Mouse (Mus musculus): Measurements from ENCODE around the gene Prdm2. TPM values are rescaled to one million over a fixed set of nuclear protein-coding genes. Genes with fewer than 3 reads are reported as not detected.

Prdm2 gene
- polyA plus RNA-seq, 1 experiment from 2014 or later = 20.6 TPM

- no peak for ATAC-seq (ENCODE audit: low FRiP score, low read depth)
- Histone ChIP-seq H3K27ac (replicated peaks) (no peak overlapping the region), H3K4me3 (no peak overlapping the region), H3K9ac (replicated peaks) (no peak overlapping the region), H3K9me3 (no peaks in the 10 kb centered on the region), H3K36me3 (peaks cover 36% of the 10 kb centered on the region), H3K4me1 (no peaks in the 10 kb centered on the region), H3K27me3 (no peaks in the 10 kb centered on the region), H3K4me2 (replicated peaks) (no peak overlapping the region)
- 79% methylated on average over 4 of the region's 4 CpGs for WGBS
Observed at GRCm38 (mm10) chr4:143171600-143172290, 41.0 kb downstream of the Prdm2 start.

- peaks cover 38% of the 10 kb centered on the region for H3K36me3 ChIP-seq
- H3K27me3 ChIP-seq = no peaks in the 10 kb centered on the region
- H3K9me3 ChIP-seq = no peaks in the 10 kb centered on the region
- H3K4me2 ChIP-seq (replicated peaks) = no peak overlapping the region
- H3K9ac ChIP-seq (replicated peaks) = no peak overlapping the region
- H3K4me3 ChIP-seq = no peak overlapping the region
- H3K4me1 ChIP-seq = no peaks in the 10 kb centered on the region
- no peak overlapping the region for H3K27ac ChIP-seq (replicated peaks)
- ATAC-seq (ENCODE audit: low FRiP score, low read depth) = no peak
- 95% methylated on average over 2 of the region's 2 CpGs for WGBS
Observed at GRCm38 (mm10) chr4:143170290-143170689, 42.5 kb downstream of the Prdm2 start.

- no peak for ATAC-seq (ENCODE audit: low FRiP score, low read depth)
- Histone ChIP-seq H3K27ac (replicated peaks) (no peak overlapping the region), H3K9me3 (no peaks in the 10 kb centered on the region), H3K4me2 (replicated peaks) (no peak overlapping the region), H3K27me3 (no peaks in the 10 kb centered on the region), H3K4me3 (no peak overlapping the region), H3K36me3 (peaks cover 44% of the 10 kb centered on the region), H3K9ac (replicated peaks) (no peak overlapping the region), H3K4me1 (no peaks in the 10 kb centered on the region)
- 92% methylated on average over 3 of the region's 3 CpGs for WGBS
Observed at GRCm38 (mm10) chr4:143168093-143168492, 44.7 kb downstream of the Prdm2 start.

- peak overlapping the region; percentile 98 for H3K27ac ChIP-seq (replicated peaks)
- H3K36me3 ChIP-seq = peaks cover 21% of the 10 kb centered on the region
- H3K9ac ChIP-seq (replicated peaks) = peak overlapping the region; percentile 86
- peak; percentile 100 for ATAC-seq (ENCODE audit: low FRiP score, low read depth)
- H3K4me1 ChIP-seq = peaks cover 32% of the 10 kb centered on the region
- H3K4me2 ChIP-seq (replicated peaks) = peak overlapping the region; percentile 69
- H3K27me3 ChIP-seq = no peaks in the 10 kb centered on the region
- H3K9me3 ChIP-seq = no peaks in the 10 kb centered on the region
- H3K4me3 ChIP-seq = peak overlapping the region; percentile 94
- WGBS = under 1% methylated on average over 98 of the region's 102 CpGs
Observed at GRCm38 (mm10) chr4:143161619-143162479, 50.9 kb downstream of the Prdm2 start.

GRCm38 (mm10) chr4:143160826-143161225, 52.0 kb downstream of the Prdm2 start:
- H3K9me3 ChIP-seq = no peaks in the 10 kb centered on the region
- no peaks in the 10 kb centered on the region for H3K27me3 ChIP-seq
- WGBS = 51% methylated on average over 3 of the region's 3 CpGs
- ATAC-seq (ENCODE audit: low FRiP score, low read depth) = no peak
- H3K36me3 ChIP-seq = peaks cover 19% of the 10 kb centered on the region
- H3K4me2 ChIP-seq (replicated peaks) = peak overlapping the region; percentile 69
- peaks cover 32% of the 10 kb centered on the region for H3K4me1 ChIP-seq
- no peak overlapping the region for H3K27ac ChIP-seq (replicated peaks)
- peak overlapping the region; percentile 94 for H3K4me3 ChIP-seq
- peak overlapping the region; percentile 86 for H3K9ac ChIP-seq (replicated peaks)

GRCm38 (mm10) chr4:143159336-143159735, 53.5 kb downstream of the Prdm2 start:
- no peak overlapping the region for H3K4me3 ChIP-seq
- H3K4me1 ChIP-seq = peaks cover 35% of the 10 kb centered on the region
- no peak overlapping the region for H3K27ac ChIP-seq (replicated peaks)
- H3K4me2 ChIP-seq (replicated peaks) = peak overlapping the region; percentile 13; the same call in 1 of the 2 replicates
- ATAC-seq (ENCODE audit: low FRiP score, low read depth) = no peak
- H3K36me3 ChIP-seq = peaks cover 9% of the 10 kb centered on the region; the same call in 1 of the 2 replicates
- 89% methylated on average over 2 of the region's 2 CpGs for WGBS
- no peak overlapping the region for H3K9ac ChIP-seq (replicated peaks)
- no peaks in the 10 kb centered on the region for H3K9me3 ChIP-seq
- H3K27me3 ChIP-seq = no peaks in the 10 kb centered on the region

- no peak overlapping the region for H3K4me3 ChIP-seq
- H3K9me3 ChIP-seq = no peaks in the 10 kb centered on the region
- ATAC-seq (ENCODE audit: low FRiP score, low read depth) = no peak
- H3K27me3 ChIP-seq = no peaks in the 10 kb centered on the region
- no peak overlapping the region for H3K9ac ChIP-seq (replicated peaks)
- H3K4me2 ChIP-seq (replicated peaks) = no peak overlapping the region
- H3K4me1 ChIP-seq = peaks cover 29% of the 10 kb centered on the region
- peaks cover 4% of the 10 kb centered on the region; the same call in 1 of the 2 replicates for H3K36me3 ChIP-seq
- H3K27ac ChIP-seq (replicated peaks) = no peak overlapping the region
- WGBS = 87% methylated on average over 4 of the region's 4 CpGs
Observed at GRCm38 (mm10) chr4:143155871-143156270, 56.9 kb downstream of the Prdm2 start.

GRCm38 (mm10) chr4:143155036-143155435, 57.8 kb downstream of the Prdm2 start:
- WGBS = 89% methylated on average over 4 of the region's 4 CpGs
- H3K27me3 ChIP-seq = no peaks in the 10 kb centered on the region

GRCm38 (mm10) chr4:143154571-143154970, 58.2 kb downstream of the Prdm2 start:
- no peak for ATAC-seq (ENCODE audit: low FRiP score, low read depth)
- H3K27me3 ChIP-seq = no peaks in the 10 kb centered on the region
- H3K9ac ChIP-seq (replicated peaks) = no peak overlapping the region
- no peak overlapping the region for H3K27ac ChIP-seq (replicated peaks)
- WGBS = 78% methylated on average over 6 of the region's 6 CpGs
- H3K4me1 ChIP-seq = peaks cover 18% of the 10 kb centered on the region
- peaks cover 5% of the 10 kb centered on the region; the same call in 1 of the 2 replicates for H3K36me3 ChIP-seq
- no peak overlapping the region for H3K4me3 ChIP-seq
- no peaks in the 10 kb centered on the region for H3K9me3 ChIP-seq
- H3K4me2 ChIP-seq (replicated peaks) = no peak overlapping the region

More at GRCm38 (mm10) chr4:143155036-143155435, 57.8 kb downstream of the Prdm2 start:
- no peak overlapping the region for H3K9ac ChIP-seq (replicated peaks)
- H3K4me1 ChIP-seq = peaks cover 22% of the 10 kb centered on the region
- H3K36me3 ChIP-seq = peaks cover 4% of the 10 kb centered on the region; the same call in 1 of the 2 replicates
- no peak for ATAC-seq (ENCODE audit: low FRiP score, low read depth)
- no peaks in the 10 kb centered on the region for H3K9me3 ChIP-seq
- no peak overlapping the region for H3K4me2 ChIP-seq (replicated peaks)
- H3K4me3 ChIP-seq = no peak overlapping the region
- no peak overlapping the region for H3K27ac ChIP-seq (replicated peaks)

- Histone ChIP-seq H3K9me3 (no peaks in the 10 kb centered on the region), H3K9ac (replicated peaks) (no peak overlapping the region), H3K36me3 (0 out of 2 replicates have a peak, but pooled peaks cover 2% of the 10 kb centered on the region), H3K4me3 (no peak overlapping the region), H3K27me3 (no peaks in the 10 kb centered on the region), H3K4me2 (replicated peaks) (no peak overlapping the region), H3K4me1 (0 out of 2 replicates have a peak, but pooled peaks cover 9% of the 10 kb centered on the region), H3K27ac (replicated peaks) (no peak overlapping the region)
- WGBS = 93% methylated on average over 5 of the region's 5 CpGs
- no peak for ATAC-seq (ENCODE audit: low FRiP score, low read depth)
Observed at GRCm38 (mm10) chr4:143152634-143153033, 60.2 kb downstream of the Prdm2 start.

GRCm38 (mm10) chr4:143151267-143151666, 61.5 kb downstream of the Prdm2 start:
- H3K9ac ChIP-seq (replicated peaks) = no peak overlapping the region

GRCm38 (mm10) chr4:143147666-143148065, 65.1 kb downstream of the Prdm2 start:
- Histone ChIP-seq H3K27ac (replicated peaks) (no peak overlapping the region), H3K4me2 (replicated peaks) (no peak overlapping the region), H3K9ac (replicated peaks) (no peak overlapping the region), H3K4me3 (no peak overlapping the region), H3K4me1 (peaks cover 12% of the 10 kb centered on the region; the same call in 1 of the 2 replicates), H3K36me3 (0 out of 2 replicates have a peak, but pooled peaks cover 2% of the 10 kb centered on the region), H3K27me3 (no peaks in the 10 kb centered on the region), H3K9me3 (no peaks in the 10 kb centered on the region)
- WGBS = 92% methylated on average over 3 of the region's 3 CpGs
- no peak for ATAC-seq (ENCODE audit: low FRiP score, low read depth)

More at GRCm38 (mm10) chr4:143151267-143151666, 61.5 kb downstream of the Prdm2 start:
- H3K4me3 ChIP-seq = no peak overlapping the region
- 63% methylated on average over 1 of the region's 1 CpGs for WGBS
- 0 out of 2 replicates have a peak, but pooled peaks cover 2% of the 10 kb centered on the region for H3K36me3 ChIP-seq
- H3K27ac ChIP-seq (replicated peaks) = no peak overlapping the region
- no peaks in the 10 kb centered on the region for H3K9me3 ChIP-seq
- no peak for ATAC-seq (ENCODE audit: low FRiP score, low read depth)
- no peak overlapping the region for H3K4me2 ChIP-seq (replicated peaks)
- H3K4me1 ChIP-seq = 0 out of 2 replicates have a peak, but pooled peaks cover 5% of the 10 kb centered on the region
- H3K27me3 ChIP-seq = no peaks in the 10 kb centered on the region

All from midbrain, embryonic 12.5 days (tissue).